9 mouse cellular contexts compared by ENCODE assay signal in genomic region chr17:66221256-66221655, GRCm38 (mm10).
DNase-seq lines count a peak whose midpoint lies in the region; ATAC-seq and TF ChIP-seq lines count a peak whose summit lies in the region.
"Had no signal": no experiment of that assay in that cellular context is flagged by ENCODE, and none has a peak within 500 bp of the region (broad histone marks: within the 10 kb centered on the region; RNA-seq: fewer than 3 reads in every experiment).

No protein-coding gene starts in this region.

- H3K4me3 ChIP-seq in G1E (ENCODE audit: low read depth, low read length), result no peak overlapping the region
- no peak overlapping the region for H3K4me3 ChIP-seq in lung, embryonic 16.5 days (ENCODE audit: low read length)
- H3K4me3 ChIP-seq: limb, embryonic 12.5 days had no signal

- H3K36me3 ChIP-seq in G1E (replicated peaks), result no peaks in the 10 kb centered on the region
- no peaks in the 10 kb centered on the region for H3K36me3 ChIP-seq in lung, embryonic 16.5 days (ENCODE audit: control insufficient read depth, insufficient read depth, low read length)
- H3K36me3 ChIP-seq: limb, embryonic 12.5 days had no signal

- H3K9ac ChIP-seq in lung, embryonic 16.5 days (ENCODE audit: low read length), result no peak overlapping the region
- H3K9ac ChIP-seq: limb, embryonic 12.5 days had no signal

- ATAC-seq in G1E (ENCODE audit: extremely low read depth, insufficient number of reproducible peaks, low FRiP score, poor library complexity, severe bottlenecking), result no peak; the same call in 1 of the 2 replicates
- peak; percentile 60; the same call in 1 of the 2 replicates for ATAC-seq in lung, embryonic 16.5 days (ENCODE audit: low read depth)
- no peak for ATAC-seq in inflammation-experienced regulatory T-cells, adult 6 months

- no peaks in the 10 kb centered on the region for H3K4me1 ChIP-seq in G1E (ENCODE audit: insufficient read depth, low read depth, low read length)
- H3K4me1 ChIP-seq in lung, embryonic 16.5 days (replicated peaks; ENCODE audit: control insufficient read depth, insufficient read depth, low read length), result no peaks in the 10 kb centered on the region
- H3K4me1 ChIP-seq: limb, embryonic 12.5 days had no signal

- no peaks in the 10 kb centered on the region for H3K9me3 ChIP-seq in G1E (replicated peaks)
- H3K9me3 ChIP-seq in lung, embryonic 16.5 days (ENCODE audit: control insufficient read depth, low read length), result no peaks in the 10 kb centered on the region
- H3K9me3 ChIP-seq: limb, embryonic 12.5 days had no signal

- peak; percentile 31; the same call in 1 of the 2 replicates for TF ChIP-seq CTCF in G1E (IDR thresholded peaks at IDR 0.05; ENCODE audit: low read depth, low read length)

- peak; percentile 56 for DNase-seq in G1E (ENCODE audit: low spot score)
- DNase-seq in adrenal gland, postnatal 10 days, result peak; percentile 77
- peak; percentile 92 for DNase-seq in embryo, embryonic 10.5 days (ENCODE audit: low spot score)
- peak; percentile 50 to 75 for DNase-seq in heart, postnatal 14 days
- peak; percentile 83 to 85 for DNase-seq in kidney, postnatal 4 days
- DNase-seq in retina, postnatal 1 day, result peak; percentile 92

- no peak overlapping the region for H3K27ac ChIP-seq in lung, embryonic 16.5 days (ENCODE audit: low read length)
- H3K27ac ChIP-seq: limb, embryonic 12.5 days had no signal

- 9% methylated on average over 8 of the region's 8 CpGs for WGBS in lung, embryonic 16.5 days

- intact Hi-C loops in heart, postnatal 14 days (cut with DNase I), result no loop called here

- H3K27me3 ChIP-seq in G1E (ENCODE audit: insufficient read depth, low read length), result no peaks in the 10 kb centered on the region
- H3K27me3 ChIP-seq in lung, embryonic 16.5 days (ENCODE audit: control insufficient read depth, insufficient read depth, low read depth, low read length), result no peaks in the 10 kb centered on the region
- H3K27me3 ChIP-seq: limb, embryonic 12.5 days had no signal

- H3K4me2 ChIP-seq in lung, embryonic 16.5 days (ENCODE audit: low read depth, low read length), result no peak overlapping the region
- H3K4me2 ChIP-seq: limb, embryonic 12.5 days had no signal
